Mouse (Mus musculus) pancreas, adult 10 weeks (tissue): Measurements from ENCODE around the gene Eif4e1b. TPM values are rescaled to one million over a fixed set of nuclear protein-coding genes. Genes with fewer than 3 reads are reported as not detected.

ENCODE experiments used
- polyA plus RNA-seq: library from polyadenylated mRNA; stranded (reverse); fragments of 350-450 nt; fragmentation: Illumina TruSeq; extraction: RNeasy Lipid Tissue Mini Kit (QIAGEN cat#74804); gene quantifications from one replicate; pipeline ENCODE4 v1.2.3, GENCODE M21; 2015; ENCODE audit warnings: low read depth, low replicate concordance; ENCODE audit not compliant: insufficient read depth

Eif4e1b gene
- not detected for polyA plus RNA-seq

DNA sequence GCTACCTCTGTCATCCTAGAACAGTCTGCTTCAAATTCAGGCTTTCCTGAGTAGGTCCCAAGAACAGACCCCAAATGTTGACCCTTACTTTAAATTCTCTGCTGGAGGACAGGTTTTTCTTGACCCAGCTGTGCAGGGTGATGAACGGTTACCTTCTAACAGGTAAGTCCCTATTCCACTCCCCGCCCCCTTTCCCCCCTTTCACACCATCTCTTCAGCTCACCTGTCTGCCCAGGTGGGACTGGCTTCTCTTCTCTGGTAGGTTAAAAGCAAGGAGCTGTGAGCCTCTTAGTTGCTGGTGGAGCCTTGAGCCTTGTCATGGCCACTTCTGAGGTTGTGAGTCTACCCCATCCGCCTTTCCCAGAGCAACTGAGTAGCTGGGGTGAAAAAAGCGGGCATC is at the start of gene Eif4e1b:
Gene Eif4e1b (plus strand): TSS at position 301 of the 400 bp plus-strand sequence.

DNA sequence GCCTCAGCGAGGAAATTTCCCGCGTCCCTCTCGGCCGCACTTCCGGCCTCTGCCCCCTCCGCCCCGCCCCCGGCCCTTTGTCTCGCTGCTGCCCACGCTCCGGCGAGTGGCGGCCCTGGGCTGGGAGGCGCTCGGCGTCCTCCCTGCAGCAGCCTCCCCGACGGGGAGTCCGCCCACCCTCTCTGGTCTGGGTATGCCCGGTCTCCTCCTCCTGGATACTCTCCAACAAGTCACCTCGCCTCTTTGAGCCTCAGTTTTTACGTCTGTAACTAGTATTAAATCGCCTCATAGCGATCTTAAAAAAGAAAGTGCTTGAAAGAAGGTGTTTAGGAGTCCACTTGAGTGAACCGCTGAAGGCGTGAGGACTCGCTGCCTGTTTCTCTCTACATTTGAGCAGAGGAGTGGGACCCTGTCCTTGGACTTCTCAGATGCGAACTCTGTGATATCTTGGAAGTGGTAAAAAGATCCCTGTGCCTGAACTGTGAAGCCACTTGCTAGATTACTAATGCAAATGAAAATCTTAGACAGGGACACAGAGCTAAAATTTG is 33.9 kb upstream of the Eif4e1b start, which contains the start of gene Gprin1:
Gene Gprin1 (minus strand): TSS at position 11 of the 548 bp plus-strand sequence.

DNA sequence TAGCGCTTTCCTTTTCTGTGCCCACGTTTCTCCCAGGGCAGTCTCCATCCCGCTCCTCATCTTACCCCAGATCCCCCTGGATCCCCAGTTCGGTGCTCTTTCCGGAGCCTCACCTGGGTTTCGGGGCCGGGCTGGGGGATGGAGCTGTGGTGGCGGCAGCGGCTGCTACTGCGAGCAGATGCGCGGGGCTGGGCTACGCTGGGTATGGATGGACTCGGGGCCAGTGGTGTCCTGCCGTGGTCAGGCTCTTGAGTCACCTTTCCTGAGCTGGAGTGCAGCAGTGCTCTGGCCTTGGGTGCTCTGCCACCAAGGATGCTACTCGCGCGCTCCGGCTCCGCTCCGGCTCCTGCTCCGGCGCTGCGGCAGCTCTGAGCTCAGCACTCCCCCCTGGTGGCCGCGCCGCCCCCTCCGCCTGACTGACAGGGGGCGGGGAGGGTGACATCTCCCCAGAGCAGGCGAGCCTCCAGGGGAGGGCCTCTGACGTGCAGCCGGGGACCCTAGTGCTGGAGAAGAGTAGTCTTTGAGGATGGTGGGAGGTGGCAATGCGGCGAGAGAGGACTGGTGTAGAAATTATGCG is 17.5 kb upstream of the Eif4e1b start, which contains the start of gene Sncb:
Gene Sncb (minus strand): TSS at position 404 of the 577 bp plus-strand sequence.

DNA sequence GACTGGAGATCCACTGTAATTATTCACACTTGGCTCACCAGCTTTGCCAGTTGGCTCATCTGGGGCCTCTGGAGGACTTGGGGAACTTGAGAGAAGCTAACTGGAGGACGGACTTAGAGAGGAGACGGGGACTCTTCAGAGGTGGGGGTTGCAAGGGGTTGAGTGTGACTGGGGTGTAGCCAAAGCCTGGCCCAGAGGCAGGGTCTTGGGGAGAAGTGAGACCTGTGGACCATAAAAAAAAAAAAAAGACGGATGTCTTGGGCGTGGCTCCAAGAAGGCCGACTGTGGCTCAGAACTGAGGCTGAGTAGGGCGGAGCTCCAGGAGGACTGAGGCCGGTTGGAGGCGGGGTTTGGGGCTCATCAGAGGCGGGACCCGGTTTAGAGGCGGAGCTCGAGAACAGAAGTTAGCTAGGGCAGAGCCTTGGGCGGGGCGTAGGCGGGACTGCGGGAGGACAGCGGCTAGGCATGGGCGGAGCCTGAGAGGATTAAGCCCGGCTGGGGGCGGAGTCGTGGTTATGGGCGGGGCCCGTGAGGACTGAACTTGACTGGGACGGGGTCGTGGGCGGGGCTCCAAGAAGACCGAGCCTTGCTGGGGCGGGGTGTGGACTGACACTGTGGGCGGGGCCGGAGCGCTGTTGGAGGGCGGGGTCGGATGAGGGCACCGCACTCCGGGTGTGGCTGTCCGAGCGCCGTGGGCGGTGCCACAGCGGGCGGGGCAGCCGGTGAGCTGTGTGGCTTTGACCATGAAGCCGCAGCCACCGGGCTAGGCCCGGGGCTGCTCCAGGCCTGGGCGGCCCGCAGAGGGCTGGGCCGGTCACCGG is 5.2 kb downstream of the Eif4e1b start, which contains the start of gene Tspan17:
Gene Tspan17 (plus strand): TSS at position 638 of the 821 bp plus-strand sequence.

Other genes starting within 250 kb of the Eif4e1b start
- 37.9 TPM for gene 4833439L19Rik, start 218.6 kb upstream of the Eif4e1b start, polyA plus RNA-seq
- gene Arl10, start 209.0 kb upstream of the Eif4e1b start, polyA plus RNA-seq: 3.4 TPM
- 5.5 TPM for gene Nop16, start 193.9 kb upstream of the Eif4e1b start, polyA plus RNA-seq
- 34.5 TPM for gene Higd2a, start 193.8 kb upstream of the Eif4e1b start, polyA plus RNA-seq
- gene Cltb, start 172.7 kb upstream of the Eif4e1b start, polyA plus RNA-seq: 19.5 TPM
- 5.7 TPM for gene Faf2, start 162.2 kb upstream of the Eif4e1b start, polyA plus RNA-seq
- gene Rnf44, start 90.1 kb upstream of the Eif4e1b start, polyA plus RNA-seq: 17.5 TPM
- 1.3 TPM for gene Cdhr2, start 82.5 kb upstream of the Eif4e1b start, polyA plus RNA-seq
- 0.74 TPM for gene Gprin1, start 34.1 kb upstream of the Eif4e1b start, polyA plus RNA-seq
- 0.92 TPM for gene Sncb, start 17.4 kb upstream of the Eif4e1b start, polyA plus RNA-seq
- gene Tspan17, start 5.4 kb downstream of the Eif4e1b start, polyA plus RNA-seq: 11.1 TPM
- gene Unc5a, start 165.4 kb downstream of the Eif4e1b start, polyA plus RNA-seq: 4.2 TPM
- 0.81 TPM for gene Hk3, start 237.4 kb downstream of the Eif4e1b start, polyA plus RNA-seq